Mouse (Mus musculus) natural killer cell, adult 2 months (primary cell): ENCODE measurements around the gene Rnaseh1.

Experiments
- DNase-seq, 2 experiments: peaks; one replicate each; pipeline ENCODE4 v3.0.0; 2022; ENCODE audit warnings: low spot score in 2 of 2

The Rnaseh1 gene

DNA sequence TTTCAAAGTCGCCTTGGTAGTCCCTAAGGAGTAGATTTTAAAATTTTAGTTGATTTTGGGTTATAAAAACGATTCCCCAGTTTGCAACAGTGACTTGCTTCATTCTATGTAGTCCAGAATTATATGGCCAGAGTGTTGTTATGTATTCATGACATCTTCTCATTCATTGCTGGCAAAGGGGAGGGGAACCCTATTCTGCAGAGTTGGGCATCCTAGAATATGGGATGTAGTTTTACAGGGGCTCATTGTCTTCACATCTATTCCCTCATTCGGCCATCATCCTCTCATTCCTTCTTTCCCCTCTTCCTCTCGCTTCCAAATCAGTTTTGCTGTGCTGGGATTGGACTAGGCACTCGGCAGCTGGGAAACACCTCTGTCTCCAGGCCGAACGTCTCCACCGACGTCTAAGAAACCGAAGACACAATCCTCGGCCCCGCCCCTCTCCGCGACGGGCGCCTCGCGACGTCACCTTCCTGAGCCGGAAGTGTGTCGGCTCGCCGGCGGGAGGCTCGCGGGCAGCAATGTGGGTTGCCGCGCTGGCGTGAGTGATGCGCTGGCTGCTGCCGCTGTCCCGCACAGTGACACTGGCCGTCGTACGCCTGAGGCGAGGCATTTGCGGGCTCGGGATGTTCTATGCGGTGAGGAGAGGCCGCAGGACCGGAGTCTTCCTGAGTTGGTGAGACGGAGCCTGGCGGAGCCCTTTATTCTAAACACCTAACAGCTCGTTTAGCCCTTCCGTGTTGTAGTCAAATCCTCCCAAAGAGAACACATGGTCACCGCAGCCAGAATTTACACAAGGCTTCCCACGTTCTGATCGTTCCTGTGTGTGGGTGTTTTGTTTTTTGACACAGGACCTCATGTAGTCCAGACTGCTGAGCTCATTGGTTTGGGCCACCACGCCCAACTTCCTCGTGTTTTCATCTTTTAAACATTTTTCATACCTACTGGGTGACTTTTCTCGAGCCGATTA, at the start of gene Rnaseh1:
TSS of gene Rnaseh1 (plus strand) at position 462 of the 970 bp plus-strand sequence.
- peak; percentile 84 to 87 for DNase-seq

DNA sequence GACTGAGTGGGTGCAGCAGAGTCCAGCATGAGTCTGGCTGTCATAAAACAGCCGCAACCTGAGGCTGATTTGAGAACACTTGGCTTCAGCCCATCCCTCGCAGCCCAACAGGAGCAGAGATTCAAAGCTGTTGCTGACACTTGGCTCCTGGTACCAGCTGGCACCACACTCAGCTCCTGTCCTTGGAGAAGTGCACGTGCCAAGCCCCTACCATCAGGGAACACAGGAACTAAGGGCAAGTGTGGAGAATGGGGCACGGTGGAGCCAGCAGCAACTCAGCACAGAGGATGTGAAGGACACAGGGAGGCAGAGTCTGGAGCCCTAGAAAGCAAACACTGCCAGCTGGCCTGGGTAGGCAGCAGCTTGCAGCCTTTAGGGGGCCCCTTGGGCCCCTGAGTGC, 47.1 kb upstream of the Rnaseh1 start:
- no peak for DNase-seq

DNA sequence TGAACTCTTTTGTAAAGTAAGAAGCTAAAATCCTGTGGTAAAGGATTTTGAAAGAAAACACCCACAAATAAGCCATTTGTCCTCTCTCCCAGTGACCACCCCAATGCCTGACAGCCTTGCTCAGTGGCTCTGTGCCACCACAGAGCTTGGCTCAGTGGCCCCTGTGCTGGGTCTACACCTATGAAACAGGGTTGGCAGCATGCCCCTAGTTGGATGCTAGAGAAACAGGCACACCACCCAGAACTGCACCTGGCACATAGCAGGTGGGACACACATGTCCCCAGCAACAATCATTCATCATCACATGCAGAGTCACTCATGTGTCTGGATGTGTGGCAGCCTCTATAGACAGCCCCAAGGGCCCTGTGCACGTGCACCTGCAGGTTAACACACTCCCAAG, 45.9 kb upstream of the Rnaseh1 start:
- no peak for DNase-seq

DNA sequence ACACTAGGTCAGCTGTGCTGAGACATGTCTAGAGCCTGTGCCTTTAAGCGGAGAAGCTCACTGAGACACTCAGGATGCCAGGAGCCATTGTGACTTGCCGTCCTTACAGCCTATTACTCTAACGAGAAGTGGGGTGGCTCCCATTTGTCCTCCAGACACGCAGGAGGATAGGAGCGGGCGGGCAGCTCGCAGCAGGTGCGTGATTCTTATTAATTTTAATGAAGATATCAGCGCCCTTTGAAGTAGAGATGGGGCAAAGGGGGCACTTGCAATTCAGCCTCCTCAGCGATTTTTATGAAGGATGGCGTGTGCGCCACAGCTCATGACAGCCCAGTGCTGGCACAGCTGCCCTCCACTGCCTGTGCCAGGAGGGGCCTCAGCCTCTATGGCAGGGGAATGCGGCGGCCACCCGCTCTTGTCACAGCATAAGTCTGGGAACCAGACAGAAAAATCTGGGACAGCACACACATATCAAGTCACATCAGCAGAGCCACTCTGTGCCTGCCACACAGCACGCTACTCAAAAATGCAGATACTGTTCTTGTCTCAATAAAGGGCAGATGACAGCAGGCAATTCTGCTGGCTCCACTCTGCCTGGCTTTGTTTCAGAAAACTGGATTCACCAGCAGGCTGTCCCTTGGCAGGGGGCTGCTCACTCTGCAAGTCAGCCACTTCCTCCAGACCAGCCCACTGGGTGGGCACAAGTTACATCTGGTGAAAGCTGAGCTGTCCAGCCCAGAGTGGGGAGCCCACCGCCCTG, 41.7 kb upstream of the Rnaseh1 start:
- no peak for DNase-seq

DNA sequence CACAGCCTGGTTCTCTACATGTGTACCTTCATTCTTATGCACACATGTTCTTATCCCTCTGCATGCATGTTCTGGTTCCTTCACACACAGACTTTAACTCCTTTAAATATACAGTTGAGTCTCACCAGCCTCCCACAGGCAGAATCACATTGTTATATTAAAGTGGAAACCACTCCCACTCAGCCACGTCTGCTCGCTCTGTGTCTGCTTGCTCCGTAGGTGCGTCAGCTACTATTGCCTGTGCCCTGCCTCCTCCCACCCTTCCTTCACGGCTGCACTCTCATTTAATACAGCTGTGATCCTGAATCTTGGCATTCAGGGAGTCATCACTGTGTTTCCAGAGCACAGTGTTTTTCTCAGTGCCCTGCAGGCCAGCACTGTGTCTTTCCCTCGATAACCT, 37.0 kb upstream of the Rnaseh1 start:
- no peak for DNase-seq

DNA sequence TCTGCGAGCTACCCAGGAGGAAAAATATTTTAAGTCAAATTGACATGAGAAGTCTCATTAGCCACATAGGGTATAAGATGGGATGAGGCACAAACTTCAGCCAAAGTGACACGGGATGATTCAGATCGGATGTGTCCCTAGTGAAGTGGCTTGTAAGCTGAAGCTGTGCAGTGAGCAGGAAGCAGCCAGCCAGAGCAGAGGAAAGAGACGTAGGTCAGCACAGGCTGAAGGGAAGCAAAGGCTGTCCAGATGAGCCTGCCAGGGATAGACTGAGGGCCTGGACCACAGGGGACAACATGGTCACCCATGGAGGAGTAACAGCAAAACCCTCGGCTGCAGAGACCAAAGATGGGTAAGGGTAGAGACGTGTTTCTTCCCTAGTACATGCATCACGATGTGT, 35.0 kb upstream of the Rnaseh1 start:
- DNase-seq, result no peak

DNA sequence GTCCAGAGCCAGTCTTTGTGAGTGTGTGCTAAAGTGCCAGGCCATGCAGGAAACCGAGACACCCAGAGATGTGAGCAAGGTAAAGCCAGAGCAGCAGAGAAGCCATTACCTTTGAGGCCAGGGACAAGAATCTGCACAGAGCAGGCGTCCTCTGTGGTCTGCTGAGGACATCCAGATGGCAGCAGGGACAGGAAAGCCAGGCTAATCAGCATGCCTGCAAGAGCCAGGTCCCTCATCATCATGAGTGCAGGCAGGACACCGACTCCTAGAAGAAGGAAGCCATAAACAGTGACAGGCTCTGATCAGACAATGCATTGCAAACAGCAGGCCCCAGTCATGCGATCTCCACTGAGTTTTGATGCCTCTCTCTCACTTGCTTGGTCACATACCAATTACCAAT, 32.1 kb upstream of the Rnaseh1 start:
- no peak for DNase-seq

DNA sequence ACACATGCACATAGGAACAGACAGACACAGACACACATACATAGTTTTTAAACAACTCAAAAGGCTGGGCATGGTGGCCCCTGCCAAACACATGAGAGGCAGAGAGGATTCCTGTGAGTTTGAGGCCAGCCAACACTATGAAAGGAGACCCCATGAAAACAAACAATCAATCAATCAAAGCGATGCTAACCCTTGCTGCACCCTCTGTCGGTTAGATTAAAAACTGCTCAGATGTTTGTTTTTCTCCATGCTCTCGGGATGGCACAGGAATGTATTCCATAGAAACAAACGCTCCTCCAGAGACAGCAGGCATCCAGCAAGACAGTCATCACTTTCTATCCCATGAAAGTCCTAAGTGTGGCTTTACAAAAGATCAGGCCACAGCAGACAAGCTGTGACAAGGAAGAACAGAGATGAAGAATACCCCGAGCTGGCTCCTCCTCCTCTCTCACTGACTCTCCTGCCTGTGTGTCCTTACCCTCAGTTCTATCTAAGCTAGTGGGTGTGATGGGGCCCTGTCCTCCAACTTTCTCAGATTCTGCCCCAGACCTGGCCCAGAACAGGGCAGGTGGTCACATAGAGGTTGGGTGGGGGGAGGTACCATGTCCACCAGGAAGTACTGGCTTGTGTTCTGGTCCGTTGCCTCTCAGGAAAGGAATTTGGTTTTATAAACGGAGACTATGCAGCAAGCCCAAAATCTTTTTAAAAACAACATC, 27.8 kb upstream of the Rnaseh1 start:
- no peak for DNase-seq

DNA sequence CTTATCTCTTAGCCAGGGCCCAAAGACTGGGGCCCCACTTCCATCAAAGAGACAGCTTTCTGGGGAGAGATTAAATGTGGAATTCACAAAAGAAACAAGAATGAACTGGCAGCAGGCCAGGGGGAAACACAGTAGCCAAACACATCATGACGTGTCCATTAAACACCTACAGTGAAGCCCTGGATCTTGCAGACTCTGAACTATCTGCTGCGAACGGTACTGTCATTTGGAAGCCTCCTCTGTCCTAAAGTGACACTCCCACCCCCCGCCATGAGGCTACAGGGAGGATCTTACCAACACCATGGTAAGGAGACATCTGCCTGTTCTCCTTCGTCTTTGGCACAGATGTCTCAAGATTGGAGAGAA, 27.3 kb upstream of the Rnaseh1 start:
- no peak for DNase-seq

DNA sequence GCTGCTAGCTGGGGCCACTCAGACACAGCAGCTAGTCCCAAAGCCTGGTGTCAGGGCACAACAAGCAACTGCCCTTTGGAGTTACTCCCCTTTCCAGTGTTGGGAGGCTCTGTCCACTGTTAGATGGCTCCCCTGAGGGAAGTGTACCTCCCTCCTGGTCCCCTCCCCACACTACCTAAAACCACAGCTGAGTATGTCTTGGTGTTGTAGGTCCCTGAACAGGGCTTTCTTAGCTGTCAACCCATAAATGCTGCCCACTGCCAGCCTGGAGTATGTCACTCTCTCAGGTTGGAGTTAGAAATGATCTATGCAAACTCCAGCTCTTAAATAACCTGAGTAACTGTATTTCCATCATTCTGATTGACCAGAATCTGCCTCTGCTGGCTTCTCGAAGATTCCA, 26.8 kb upstream of the Rnaseh1 start:
- DNase-seq, result no peak

DNA sequence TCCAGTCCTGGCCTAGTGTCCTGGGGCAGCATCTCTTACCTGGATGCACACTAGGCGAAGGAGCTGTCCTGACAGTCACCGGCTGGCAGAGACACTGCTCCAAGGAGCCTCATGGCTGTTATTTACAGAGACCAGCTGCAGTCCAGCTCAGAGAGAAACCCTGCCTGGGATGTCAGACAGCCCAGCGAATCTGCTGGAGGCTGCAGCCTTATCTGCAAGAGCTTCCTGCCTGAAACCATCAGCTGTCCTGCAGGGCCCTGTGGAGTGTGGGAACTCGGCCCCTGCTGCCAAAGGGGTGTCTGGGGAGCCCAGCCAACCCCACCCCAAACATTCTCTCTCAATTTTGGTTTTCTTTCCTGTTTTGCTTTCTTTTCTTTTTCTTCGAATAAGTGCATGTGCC, 26.2 kb upstream of the Rnaseh1 start, which contains the start of gene Colec11:
TSS of gene Colec11 (minus strand) at position 183 of the 400 bp plus-strand sequence.
- DNase-seq, result no peak

DNA sequence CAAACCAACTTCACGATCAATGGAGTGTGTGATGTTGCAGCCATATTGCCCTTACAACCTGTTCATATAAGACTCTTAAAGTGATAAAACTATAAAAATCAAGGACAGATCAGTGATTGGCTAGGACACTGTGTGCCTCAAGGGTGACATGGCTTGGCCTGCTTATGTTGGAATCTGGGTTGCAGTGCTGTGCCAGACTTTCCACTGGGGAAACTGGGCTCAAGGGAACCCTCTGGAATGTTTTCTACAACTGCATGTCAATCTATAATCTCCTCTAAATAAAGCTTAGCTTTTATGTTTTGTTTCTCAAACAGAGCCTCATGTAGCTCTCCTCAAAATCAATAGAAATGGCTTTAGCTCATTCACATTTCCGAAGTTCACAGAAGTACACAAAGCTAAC, 25.2 kb upstream of the Rnaseh1 start:
- no peak for DNase-seq

DNA sequence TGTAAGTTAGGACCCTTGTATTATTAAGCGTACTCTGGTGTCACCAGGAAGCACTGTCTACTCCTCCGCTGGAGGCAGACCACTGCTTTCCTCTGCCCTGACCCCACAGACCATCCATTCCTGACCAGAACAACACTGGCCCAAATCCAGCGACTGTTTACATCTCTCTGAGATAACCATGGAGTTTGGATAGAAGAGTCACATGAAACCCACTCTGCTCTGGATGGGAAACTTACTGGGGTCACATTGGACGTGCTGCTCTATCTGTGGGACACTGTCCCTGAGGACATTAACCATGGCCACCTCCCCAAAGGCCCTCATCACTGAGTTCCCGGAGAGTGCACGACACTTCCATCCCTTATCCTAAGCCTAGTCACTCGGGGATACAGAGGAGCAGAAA, 24.0 kb upstream of the Rnaseh1 start:
- no peak for DNase-seq

DNA sequence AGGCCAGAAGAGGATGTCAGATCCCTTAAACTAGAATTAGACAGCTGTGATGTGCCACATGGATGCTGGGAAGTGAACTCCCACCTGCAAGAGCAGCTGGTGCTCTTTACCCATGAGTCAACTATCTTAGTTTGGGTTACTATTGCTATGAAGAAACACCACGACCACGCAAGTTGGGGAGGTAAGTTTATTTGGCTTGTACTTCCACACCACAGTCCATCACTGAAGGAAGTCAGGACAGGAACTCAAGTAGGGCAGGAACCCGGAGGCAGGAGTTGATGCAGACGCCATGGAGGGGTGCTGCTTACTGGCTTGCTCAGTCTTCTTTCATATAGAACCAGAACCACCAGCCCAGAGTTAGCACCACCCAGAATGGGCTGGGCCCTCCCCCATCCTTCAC, 22.3 kb upstream of the Rnaseh1 start:
- DNase-seq, result no peak

DNA sequence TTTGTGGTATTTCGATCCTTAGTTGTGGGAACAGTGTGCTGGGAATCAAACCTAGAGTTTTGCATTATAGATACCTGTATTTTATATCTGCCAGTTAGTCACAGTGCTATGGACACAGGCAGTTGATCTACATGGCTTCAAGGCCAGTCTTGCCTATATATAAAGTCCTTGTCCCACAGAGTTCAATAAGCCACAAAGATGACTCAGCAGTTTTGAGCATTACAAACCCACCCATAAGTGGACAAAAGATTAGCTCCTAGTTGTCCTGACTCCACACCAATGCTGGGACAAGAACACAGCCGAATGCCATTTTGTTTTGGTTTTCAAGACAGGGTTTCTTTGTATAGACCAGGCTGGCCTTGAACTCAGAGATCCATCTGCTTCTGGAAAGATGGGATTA, 21.0 kb upstream of the Rnaseh1 start:
- DNase-seq, result no peak

DNA sequence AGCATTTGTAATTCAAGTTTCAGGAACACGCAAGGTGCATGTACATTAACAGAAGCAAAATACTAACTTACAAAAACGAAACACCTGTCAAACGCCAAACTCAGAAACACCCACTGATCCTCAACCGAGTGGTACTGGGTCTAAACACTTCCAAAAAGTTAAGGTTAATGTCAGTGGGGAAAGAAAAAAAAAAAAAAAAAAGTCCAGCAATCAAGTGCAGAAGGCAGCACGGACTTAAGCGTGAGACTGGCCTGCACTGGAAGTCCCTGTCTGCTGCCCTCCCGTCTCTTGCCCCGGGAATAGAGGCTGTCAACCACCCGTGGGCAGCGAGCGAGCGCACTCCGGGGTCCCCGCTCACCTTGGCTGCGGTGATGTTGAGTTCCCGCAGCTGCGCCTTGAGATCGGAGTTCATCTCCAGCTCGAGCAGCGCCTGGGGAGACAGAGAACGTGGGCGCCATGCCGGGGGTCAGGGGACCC, 14.3 kb upstream of the Rnaseh1 start:
- DNase-seq, result no peak

DNA sequence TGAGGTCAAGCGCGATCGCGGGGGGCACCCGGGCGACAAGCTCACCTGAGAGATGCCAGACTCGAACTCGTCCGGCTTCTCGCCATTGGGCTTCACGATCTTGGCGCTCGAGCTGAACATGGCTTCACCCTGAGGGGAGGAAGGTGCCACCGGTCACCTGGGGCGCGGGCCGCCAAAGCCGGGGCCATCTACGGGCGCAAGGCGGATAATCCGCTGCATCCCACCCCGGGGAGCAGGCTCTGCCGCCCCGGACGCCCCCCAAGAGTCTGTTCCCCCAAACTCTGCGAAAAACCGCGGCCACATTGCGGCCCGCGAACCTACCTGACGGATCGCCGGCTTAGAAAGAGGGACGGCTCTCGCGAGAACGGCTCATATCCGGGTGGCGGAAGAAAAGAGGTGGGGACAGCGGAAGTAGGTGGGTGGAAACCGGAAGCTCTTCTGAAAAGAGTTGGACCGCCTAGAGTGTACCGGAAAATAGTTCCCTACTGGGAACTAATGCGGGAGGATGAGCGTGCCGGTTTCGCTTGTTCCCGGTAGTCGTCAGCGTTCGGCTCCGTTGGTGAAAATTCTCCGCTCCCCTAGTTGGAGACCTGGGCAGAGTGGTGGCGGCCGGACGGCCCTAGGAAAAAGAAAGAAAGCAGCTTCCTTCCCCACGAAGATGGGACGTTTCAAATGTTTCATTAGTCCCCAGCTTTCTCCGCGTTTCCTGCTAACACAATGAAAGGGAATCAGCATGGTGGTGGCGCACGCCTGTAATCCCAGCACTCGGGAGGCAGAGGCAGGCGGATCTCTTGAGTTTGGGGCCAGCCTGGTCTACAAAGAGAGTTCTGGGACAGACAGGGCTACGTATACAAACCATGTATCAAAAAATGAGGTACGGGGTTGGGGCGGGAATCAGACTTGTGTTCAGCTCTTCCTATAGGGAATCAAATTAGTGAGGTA, 13.6 kb upstream of the Rnaseh1 start, which contains the start of gene Rps7:
TSS of gene Rps7 (minus strand) at position 419 of the 942 bp plus-strand sequence.
- DNase-seq, result peak; percentile 92 to 94

DNA sequence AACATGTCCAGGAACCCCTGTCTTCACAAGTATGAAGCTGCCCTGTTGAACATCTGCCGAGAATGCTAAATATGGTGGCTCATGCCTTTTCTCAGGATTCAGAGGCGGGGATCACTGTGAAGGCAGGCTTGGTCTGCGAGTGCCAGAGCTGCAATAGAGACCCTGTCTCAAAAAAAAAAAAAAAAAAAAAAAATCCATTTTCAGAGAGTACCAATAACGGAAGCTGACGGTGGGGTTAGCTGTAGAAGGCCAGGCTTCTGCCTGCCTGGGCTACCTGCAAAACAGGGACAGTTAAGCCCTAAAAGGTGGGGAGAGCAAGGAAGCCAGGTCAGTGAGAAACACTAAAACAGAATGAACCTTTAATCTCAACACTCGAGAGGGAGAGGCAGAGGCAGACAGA, 12.9 kb upstream of the Rnaseh1 start:
- no peak for DNase-seq

DNA sequence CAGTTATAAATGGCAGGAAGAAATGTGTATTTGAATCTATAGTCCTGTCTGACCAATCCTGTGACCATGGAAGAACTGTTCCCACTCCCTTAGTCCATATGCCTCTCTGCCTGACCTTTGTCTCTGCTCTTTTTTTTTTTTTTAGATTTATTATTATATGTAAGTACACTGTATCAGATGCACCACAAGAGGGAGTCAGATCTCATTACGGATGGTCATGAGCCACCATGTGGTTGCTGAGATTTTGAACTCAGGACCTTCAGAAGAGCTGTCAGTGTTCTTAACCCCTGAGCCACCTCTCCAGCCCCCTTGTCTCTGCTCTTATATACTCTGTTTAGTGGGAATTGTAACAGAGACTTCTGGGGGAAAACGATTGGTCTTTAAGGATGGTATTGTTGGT, 10.6 kb upstream of the Rnaseh1 start:
- DNase-seq, result no peak

DNA sequence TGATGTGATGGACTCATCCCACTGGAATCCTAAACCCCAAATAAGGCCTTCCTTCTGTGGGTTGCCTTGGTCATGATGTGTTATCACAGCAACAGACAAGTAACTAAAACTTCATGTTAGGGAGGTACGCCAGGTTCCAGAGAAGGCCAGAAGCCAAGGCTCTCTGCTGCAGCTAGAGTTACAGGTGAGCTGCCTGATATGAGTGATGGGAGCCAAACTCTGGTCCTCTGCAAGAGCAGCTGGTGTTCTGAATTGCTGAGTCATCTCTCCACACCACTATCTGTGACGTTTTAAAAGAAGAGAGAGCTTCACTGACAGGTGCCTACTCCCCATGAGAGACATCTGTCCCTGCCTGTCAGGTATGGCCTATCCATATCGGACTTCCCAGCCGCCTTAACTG, 13.2 kb downstream of the Rnaseh1 start:
- no peak for DNase-seq

DNA sequence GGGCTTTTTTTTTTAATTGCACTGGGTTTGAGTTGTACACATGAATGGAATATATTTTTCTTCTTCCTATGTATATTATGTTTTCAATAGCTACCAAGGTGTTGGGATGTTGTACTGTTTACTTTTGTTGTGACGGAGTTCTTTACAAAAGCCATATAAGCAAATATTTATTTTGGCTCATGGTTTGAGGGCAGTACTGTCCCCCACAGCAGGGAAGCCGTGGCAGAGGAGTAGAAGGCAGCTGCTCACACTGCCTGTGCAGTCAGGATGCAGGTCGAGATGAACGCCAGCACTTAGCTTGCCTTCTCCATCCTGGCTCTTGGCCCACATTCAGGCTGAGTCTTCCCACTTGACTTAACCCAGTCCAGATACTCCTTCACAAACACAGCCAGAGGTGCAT, 17.3 kb downstream of the Rnaseh1 start:
- no peak for DNase-seq
